Mouse (Mus musculus) forebrain, embryonic 12.5 days (tissue): ENCODE results near the gene Tmem38b. TPM values are rescaled to one million over a fixed set of nuclear protein-coding genes. Genes with fewer than 3 reads are reported as not detected.
"Not testable (repeated sequence)": the region's sequence is repeated elsewhere in the genome, so short reads cannot be mapped to it uniquely, and the experiment has no call there.

Experiments
- ATAC-seq: fragments of 200-750 bp; cut with Nextera tagmentation; 2 replicates; pipeline ENCODE4 v1.8.0; 2017; ENCODE audit warnings: moderate TSS enrichment; ENCODE audit not compliant: low FRiP score
- H3K27ac ChIP-seq: fragments of 300-500 bp; sonication (generic); 2 replicates; pipeline ENCODE4 v1.5.1; 2016; ENCODE audit warnings: mild to moderate bottlenecking
- H3K27me3 ChIP-seq: fragments of 300-500 bp; sonication (generic); 2 replicates; pipeline ENCODE4 v1.6.1; 2016; ENCODE audit warnings: mild to moderate bottlenecking
- H3K36me3 ChIP-seq: fragments of 300-500 bp; sonication (generic); replicated peaks from 2 replicates; pipeline ENCODE4 v1.6.1; 2016; ENCODE audit warnings: mild to moderate bottlenecking
- H3K4me1 ChIP-seq: fragments of 300-500 bp; sonication (generic); 2 replicates; pipeline ENCODE4 v1.6.1; 2016
- H3K4me2 ChIP-seq: fragments of 300-500 bp; sonication (generic); 2 replicates; pipeline ENCODE4 v1.6.1; 2016; ENCODE audit warnings: mild to moderate bottlenecking, moderate library complexity
- H3K4me3 ChIP-seq: fragments of 300-500 bp; sonication (generic); replicated peaks from 2 replicates; pipeline ENCODE4 v1.5.1; 2016; ENCODE audit warnings: mild to moderate bottlenecking
- H3K9ac ChIP-seq: fragments of 300-500 bp; sonication (generic); 2 replicates; pipeline ENCODE4 v1.6.1; 2016; ENCODE audit warnings: mild to moderate bottlenecking
- H3K9me3 ChIP-seq: fragments of 300-500 bp; sonication (generic); 2 replicates; pipeline ENCODE4 v1.6.1; 2016
- WGBS: fragments of 180-500 bp; shearing (Covaris S2); methylation state at CpG from one replicate; pipeline ENCODE4 v1.1.7; 2016; 5-methylcytosine and 5-hydroxymethylcytosine counted together
- polyA plus RNA-seq: library from polyadenylated mRNA; unstranded; fragments of >200 nt; fragmentation: Nextera tagmentation; extraction: Ambion mirVana; gene quantifications from 2 replicates; pipeline ENCODE4 v1.2.1, GENCODE M21; 2016

Gene Tmem38b
- polyA plus RNA-seq, 1 experiment from 2014 or later, result 7.7 TPM

DNA sequence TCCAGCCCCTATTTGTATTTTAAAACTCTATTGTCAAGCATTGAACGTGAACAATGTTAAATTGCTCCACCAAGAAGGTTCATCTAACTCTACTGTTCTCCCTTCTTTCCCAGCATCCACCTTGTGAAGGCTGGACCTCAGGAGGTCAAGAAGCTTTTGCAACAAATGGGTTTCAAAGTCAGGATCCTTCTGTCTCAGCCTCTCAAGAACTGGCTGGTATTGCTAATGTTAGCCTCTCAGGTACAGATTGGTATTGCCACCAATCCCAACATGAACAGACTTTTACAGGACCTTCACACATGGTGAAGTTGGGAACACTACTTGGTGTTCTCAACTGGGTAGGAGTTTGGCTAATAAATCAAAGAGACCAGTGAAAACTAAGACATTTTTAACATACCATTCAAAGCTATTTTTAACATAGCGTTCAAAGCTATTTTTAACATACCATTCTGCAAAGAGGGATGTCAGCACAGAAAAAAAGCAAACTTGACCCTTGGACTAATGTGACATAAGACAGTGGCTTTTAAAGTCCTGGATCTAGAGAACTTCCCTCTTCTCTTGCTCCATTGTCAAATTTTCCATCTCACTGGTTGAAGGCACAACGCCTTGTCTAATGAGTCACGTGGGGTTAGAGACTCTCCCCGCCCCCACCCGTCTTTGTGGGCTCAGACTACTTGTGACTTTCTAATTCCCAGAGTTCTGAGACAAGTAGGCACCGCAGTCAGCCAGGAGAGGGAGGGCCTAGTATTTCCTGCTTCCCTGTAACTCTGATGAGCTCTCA lies 26.8 kb upstream of the Tmem38b start:
- H3K4me3 ChIP-seq, result no peak overlapping the region
- H3K27me3 ChIP-seq, result no peaks in the 10 kb centered on the region
- H3K27ac ChIP-seq, result no peak overlapping the region
- 31% methylated on average over 7 of the region's 7 CpGs for whole genome bisulfite sequencing
- no peak for ATAC-seq
- no peak overlapping the region for H3K4me2 ChIP-seq
- no peaks in the 10 kb centered on the region for H3K9me3 ChIP-seq
- no peaks in the 10 kb centered on the region for H3K36me3 ChIP-seq
- peaks cover 46% of the 10 kb centered on the region for H3K4me1 ChIP-seq
- no peak overlapping the region for H3K9ac ChIP-seq

DNA sequence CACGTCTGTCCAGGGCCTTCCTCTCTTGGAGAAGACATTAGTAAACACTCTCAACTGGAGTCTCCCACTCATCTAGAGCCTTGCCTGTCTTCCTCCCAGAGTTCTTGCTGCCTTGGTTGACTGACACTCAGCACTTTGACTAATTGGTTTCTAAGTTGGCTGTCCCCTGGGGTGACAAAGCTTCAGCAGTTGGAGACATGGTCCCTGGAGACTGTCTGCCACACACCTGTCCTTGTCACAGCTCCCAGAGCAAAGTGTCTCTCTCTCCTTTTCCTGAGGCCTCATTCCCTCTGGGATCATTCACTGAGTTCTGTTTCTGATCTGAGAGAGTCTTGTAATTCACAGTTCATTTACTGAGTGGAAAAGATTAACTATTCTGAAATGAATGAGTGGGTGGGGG lies 26.1 kb upstream of the Tmem38b start:
- H3K27me3 ChIP-seq, result no peaks in the 10 kb centered on the region
- H3K4me3 ChIP-seq, result no peak overlapping the region
- 31% methylated on average over 1 of the region's 1 CpGs for WGBS
- H3K4me1 ChIP-seq, result peaks cover 46% of the 10 kb centered on the region
- no peak overlapping the region for H3K27ac ChIP-seq
- H3K4me2 ChIP-seq, result no peak overlapping the region
- no peak for ATAC-seq
- peaks cover 3% of the 10 kb centered on the region for H3K9me3 ChIP-seq
- H3K9ac ChIP-seq, result no peak overlapping the region
- H3K36me3 ChIP-seq, result no peaks in the 10 kb centered on the region

DNA sequence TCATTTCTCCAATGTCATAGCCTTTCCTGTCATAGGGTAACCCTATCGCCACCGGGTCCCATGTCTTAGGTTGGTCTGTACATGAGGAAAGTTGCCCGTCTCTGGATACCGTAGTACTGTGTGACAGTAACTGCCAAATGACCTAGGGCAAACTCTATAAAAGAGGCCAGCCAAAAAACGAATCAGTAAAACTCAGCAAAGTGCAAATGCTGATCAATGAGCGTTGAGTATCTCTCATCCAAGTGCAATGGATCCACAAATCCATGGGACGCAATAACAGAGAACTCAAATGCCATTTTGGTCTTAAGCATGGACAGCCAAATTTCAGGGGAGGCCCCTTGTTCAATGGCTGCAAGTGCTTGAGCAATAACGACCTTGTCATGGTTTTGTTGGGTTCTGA lies 22.2 kb upstream of the Tmem38b start:
- not testable (repeated sequence) for H3K9me3 ChIP-seq, H3K9ac ChIP-seq, ATAC-seq, H3K36me3 ChIP-seq, H3K27ac ChIP-seq, H3K4me3 ChIP-seq, H3K4me2 ChIP-seq, H3K27me3 ChIP-seq
- WGBS, result 95% methylated on average over 8 of the region's 8 CpGs
- peaks cover 17% of the 10 kb centered on the region for H3K4me1 ChIP-seq

DNA sequence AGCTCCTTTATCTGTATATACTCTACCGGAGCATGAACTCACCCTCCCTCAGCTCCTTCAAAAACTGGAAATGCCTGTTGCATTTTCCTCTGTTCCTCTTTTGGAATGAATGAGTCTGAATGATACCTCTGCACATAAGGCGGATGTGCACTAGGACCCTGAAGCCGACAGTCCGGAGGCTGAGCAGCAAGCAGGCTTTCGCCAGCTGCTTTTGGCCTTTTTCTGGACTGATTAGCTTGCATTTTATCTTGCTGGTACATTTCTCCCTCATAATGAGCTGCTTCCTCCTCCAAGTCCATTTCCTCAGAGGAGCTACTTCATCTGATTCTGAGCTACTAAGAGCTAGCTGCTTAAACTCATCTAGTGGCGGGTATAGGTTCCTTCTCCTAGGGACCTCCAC lies 19.4 kb upstream of the Tmem38b start:
- not testable (repeated sequence) for H3K4me1 ChIP-seq, H3K9ac ChIP-seq, ATAC-seq, H3K9me3 ChIP-seq, H3K36me3 ChIP-seq, H3K4me3 ChIP-seq, H3K27me3 ChIP-seq, H3K27ac ChIP-seq, H3K4me2 ChIP-seq
- WGBS, result 79% methylated on average over 6 of the region's 6 CpGs

DNA sequence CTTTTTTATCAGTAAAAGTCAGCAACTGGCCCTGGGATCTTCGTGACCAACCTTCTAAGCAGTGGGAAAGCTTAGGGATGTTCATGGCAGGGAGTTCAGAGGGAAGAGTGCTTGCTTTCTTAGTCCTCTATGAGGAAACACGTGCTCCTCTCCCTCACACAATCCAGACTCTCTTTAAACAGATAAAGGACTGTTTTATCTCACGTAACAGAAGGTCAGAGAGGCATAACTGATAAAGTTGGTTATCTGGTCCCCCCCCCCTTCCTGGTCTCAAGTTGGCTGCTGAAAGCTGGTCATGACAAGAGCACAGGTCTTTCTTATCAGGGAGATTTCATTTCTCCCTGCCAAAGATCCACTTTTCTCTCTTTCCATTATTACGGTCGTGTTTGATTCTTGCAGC lies 7.5 kb upstream of the Tmem38b start:
- no peak for ATAC-seq
- Histone ChIP-seq H3K4me1 (no peaks in the 10 kb centered on the region), H3K9me3 (no peaks in the 10 kb centered on the region), H3K27ac (no peak overlapping the region), H3K36me3 (no peaks in the 10 kb centered on the region), H3K9ac (no peak overlapping the region), H3K4me3 (no peak overlapping the region), H3K4me2 (no peak overlapping the region), H3K27me3 (no peaks in the 10 kb centered on the region)
- whole genome bisulfite sequencing, result 81% methylated on average over 5 of the region's 5 CpGs

DNA sequence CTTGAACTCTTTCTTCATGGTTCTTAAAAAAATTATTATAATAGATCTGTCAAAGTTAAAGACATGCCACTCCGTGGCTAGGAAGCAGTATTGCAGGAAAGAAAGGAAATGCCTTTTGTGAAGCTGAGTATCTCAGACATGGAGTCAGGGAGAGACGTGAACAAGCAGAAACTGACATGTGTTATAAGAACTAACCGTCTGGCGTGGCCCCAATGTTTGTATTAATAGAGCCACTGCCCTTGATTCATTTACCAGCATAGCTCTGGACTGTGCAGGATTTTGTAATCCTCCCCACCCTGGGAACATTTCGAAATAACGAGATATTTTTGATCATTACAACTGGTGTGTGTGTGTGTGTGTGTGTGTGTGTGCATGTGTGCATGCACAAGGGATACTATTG lies 2.1 kb upstream of the Tmem38b start:
- Histone ChIP-seq H3K9me3 (no peaks in the 10 kb centered on the region), H3K4me2 (no peak overlapping the region), H3K27ac (no peak overlapping the region), H3K4me1 (peaks cover 6% of the 10 kb centered on the region), H3K27me3 (no peaks in the 10 kb centered on the region), H3K9ac (no peak overlapping the region), H3K36me3 (no peaks in the 10 kb centered on the region), H3K4me3 (no peak overlapping the region)
- no peak for ATAC-seq
- WGBS, result 54% methylated on average over 6 of the region's 6 CpGs

DNA sequence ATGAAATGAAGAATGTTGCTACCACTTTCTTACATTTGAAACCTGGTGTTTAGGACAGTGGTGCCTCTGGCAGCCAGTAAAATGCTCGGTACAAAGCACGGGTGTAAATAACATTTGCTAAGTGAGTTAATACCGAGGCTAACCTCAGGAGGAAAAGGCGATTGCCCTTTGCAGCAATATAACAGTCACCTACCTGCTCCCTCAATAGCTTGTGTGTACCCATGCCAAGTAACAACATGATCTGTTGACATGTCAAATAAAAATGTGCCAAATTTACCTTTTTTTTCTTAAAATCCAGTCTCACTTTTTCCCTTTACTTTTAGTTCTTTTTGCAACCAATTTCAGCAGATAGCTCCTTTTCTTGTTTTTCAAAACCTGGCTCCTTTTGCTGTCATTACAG lies 1.0 kb upstream of the Tmem38b start:
- H3K36me3 ChIP-seq, result no peaks in the 10 kb centered on the region
- H3K4me1 ChIP-seq, result peaks cover 6% of the 10 kb centered on the region
- H3K9ac ChIP-seq, result no peak overlapping the region
- no peak for ATAC-seq
- no peak overlapping the region for H3K27ac ChIP-seq
- H3K9me3 ChIP-seq, result no peaks in the 10 kb centered on the region
- WGBS, result 75% methylated on average over 4 of the region's 4 CpGs
- H3K4me3 ChIP-seq, result no peak overlapping the region
- H3K4me2 ChIP-seq, result no peak overlapping the region
- H3K27me3 ChIP-seq, result no peaks in the 10 kb centered on the region

DNA sequence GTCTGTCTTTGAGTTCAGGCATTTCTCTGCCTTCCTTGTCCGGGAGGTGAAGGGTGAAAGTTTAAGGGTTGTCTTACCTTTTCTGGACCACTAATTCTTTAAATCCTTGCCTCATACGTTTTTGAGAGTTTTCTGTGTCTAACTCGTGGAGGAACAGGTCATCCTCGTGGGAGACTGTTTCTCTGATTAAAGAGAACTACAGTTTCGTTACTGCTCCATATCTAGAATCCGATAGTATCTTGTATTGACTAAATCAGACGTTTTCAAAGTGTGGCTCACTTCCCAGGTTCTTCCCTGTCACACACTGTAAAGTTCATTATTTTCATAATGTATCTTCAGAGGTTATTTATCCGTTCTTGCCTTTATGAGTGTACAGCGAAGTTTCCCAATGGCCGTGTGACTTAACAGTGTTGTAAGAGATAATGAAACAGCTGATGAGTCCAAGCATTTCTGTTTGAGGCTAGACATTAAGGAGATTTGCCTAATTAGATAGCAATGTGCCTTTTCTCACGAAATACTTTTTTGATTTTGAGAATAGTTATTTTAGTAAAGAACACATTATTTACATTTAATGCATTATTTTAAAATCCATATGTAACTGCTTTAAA lies 900 bp downstream of the Tmem38b start:
- no peaks in the 10 kb centered on the region for H3K9me3 ChIP-seq
- H3K36me3 ChIP-seq, result no peaks in the 10 kb centered on the region
- peak overlapping the region; percentile 77 for H3K9ac ChIP-seq
- ATAC-seq, result no peak
- WGBS, result 16% methylated on average over 11 of the region's 11 CpGs
- H3K4me2 ChIP-seq, result peak overlapping the region; percentile 73
- no peaks in the 10 kb centered on the region for H3K27me3 ChIP-seq
- peaks cover 6% of the 10 kb centered on the region for H3K4me1 ChIP-seq
- no peak overlapping the region for H3K27ac ChIP-seq
- peak overlapping the region; percentile 86 for H3K4me3 ChIP-seq

DNA sequence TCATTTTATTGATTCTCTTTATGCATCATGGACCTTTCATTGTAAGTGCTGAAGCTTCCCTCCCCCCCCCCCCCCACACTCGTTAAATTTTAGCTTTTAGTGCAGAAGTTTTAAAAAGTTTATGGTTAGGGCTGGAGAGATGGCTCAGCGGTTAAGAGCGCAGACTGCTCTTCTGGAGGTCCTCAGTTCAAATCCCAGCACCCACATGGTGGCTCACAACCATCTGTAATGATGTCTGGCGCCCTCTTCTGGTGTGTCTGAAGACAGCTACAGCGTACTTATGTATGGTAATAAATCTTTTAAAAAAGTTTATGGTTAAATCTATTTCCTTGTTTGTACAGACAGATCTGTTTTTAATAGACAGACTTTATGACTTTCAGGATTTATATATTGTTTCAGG lies 2.0 kb downstream of the Tmem38b start:
- Histone ChIP-seq H3K9ac (no peak overlapping the region), H3K4me1 (peaks cover 10% of the 10 kb centered on the region), H3K27ac (no peak overlapping the region), H3K36me3 (no peaks in the 10 kb centered on the region), H3K4me2 (no peak overlapping the region), H3K9me3 (no peaks in the 10 kb centered on the region), H3K27me3 (no peaks in the 10 kb centered on the region), H3K4me3 (no peak overlapping the region)
- WGBS, result 85% methylated on average over 5 of the region's 5 CpGs
- ATAC-seq, result no peak

DNA sequence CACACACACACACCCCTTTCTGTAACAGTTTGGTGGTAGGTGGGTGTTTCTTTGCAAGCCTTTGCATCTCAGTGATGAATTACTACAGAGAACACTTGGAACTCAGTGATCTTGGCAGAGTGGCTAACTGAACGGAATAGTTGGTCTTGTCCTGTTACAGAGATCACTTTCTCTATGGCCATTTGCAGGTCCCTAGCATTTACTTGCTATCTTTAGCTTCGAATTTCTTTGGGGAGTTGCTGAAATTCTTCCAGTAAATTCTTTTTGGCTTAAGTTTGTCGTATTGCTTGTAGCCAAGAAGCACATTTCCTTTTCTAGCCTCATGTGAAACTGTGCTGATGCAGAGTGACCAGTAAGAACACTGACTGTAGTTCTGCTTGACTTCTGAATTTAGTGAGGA lies 3.1 kb downstream of the Tmem38b start:
- Histone ChIP-seq H3K36me3 (no peaks in the 10 kb centered on the region), H3K9me3 (no peaks in the 10 kb centered on the region), H3K27ac (no peak overlapping the region), H3K9ac (no peak overlapping the region), H3K27me3 (no peaks in the 10 kb centered on the region), H3K4me1 (peaks cover 10% of the 10 kb centered on the region), H3K4me2 (no peak overlapping the region), H3K4me3 (no peak overlapping the region)
- ATAC-seq, result no peak
- WGBS, result 85% methylated on average over 3 of the region's 3 CpGs

DNA sequence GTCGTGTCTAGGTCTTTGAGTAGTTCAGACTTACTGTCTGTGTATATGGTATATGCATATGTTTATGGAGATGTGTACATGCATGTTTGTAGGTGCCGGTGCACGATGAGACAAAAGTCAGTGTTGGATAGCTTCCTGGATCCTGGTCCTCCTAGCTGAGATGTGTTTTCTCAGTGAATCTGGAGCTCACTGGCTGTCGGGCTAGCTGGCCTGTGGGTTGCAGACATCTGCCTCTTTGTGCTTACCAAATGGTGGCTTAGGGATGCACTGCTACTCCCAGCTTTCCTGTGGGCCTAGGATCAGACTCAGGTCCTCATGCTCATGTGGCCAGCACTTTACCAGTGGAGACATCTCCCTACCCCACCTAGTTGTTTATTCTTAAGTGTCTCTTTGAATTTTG lies 4.2 kb downstream of the Tmem38b start:
- ATAC-seq, result no peak
- H3K4me2 ChIP-seq, result no peak overlapping the region
- H3K36me3 ChIP-seq, result no peaks in the 10 kb centered on the region
- no peak overlapping the region for H3K9ac ChIP-seq
- peaks cover 13% of the 10 kb centered on the region for H3K4me1 ChIP-seq
- H3K27ac ChIP-seq, result no peak overlapping the region
- H3K4me3 ChIP-seq, result no peak overlapping the region
- no peaks in the 10 kb centered on the region for H3K9me3 ChIP-seq
- 90% methylated on average over 4 of the region's 4 CpGs for WGBS
- no peaks in the 10 kb centered on the region for H3K27me3 ChIP-seq

DNA sequence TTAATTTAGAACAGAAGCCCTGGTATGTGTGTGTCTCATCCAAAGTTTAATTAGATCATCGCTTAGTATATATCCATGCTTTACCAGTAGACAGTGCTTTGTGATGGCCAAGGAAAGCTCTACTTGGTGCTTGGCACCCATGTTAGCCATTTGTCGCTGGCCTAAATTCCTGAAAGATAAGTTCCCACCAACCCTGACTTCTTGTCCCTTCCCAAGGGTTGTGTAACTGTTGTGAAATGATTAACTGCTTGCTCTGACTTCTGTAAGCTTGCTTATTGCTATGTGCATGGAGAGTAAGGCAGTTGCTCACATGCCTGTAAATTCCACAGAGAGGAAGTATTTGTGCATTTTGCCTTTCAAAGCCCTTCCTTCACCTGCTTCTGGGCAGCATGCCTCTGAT lies 4.7 kb downstream of the Tmem38b start:
- 93% methylated on average over 2 of the region's 2 CpGs for WGBS
- H3K4me2 ChIP-seq, result no peak overlapping the region
- H3K4me3 ChIP-seq, result no peak overlapping the region
- no peaks in the 10 kb centered on the region for H3K36me3 ChIP-seq
- no peak overlapping the region for H3K27ac ChIP-seq
- ATAC-seq, result no peak
- H3K9ac ChIP-seq, result no peak overlapping the region
- no peaks in the 10 kb centered on the region for H3K27me3 ChIP-seq
- H3K9me3 ChIP-seq, result no peaks in the 10 kb centered on the region
- peaks cover 17% of the 10 kb centered on the region for H3K4me1 ChIP-seq

DNA sequence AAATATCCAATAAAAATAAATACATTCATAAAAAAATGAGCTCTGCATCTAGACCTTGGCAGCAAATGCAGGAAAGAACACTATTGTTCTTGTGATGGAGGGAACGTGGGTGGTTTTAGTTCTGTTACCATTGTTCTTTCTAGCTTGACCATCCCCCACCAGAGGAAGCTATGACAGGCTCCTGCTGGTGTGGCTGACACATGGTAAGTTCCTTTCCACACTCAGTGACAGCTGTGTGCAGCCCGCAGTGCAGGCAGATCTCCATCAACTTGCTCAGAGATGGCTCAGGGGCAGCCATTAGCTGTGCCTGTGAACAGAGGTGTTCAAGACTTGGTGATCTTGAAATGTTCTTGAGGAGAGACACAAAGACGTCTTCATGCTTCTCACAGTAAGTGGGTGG lies 6.5 kb downstream of the Tmem38b start:
- no peak for ATAC-seq
- 56% methylated on average over 3 of the region's 3 CpGs for WGBS
- H3K4me3 ChIP-seq, result no peak overlapping the region
- H3K9ac ChIP-seq, result no peak overlapping the region
- H3K27me3 ChIP-seq, result no peaks in the 10 kb centered on the region
- no peak overlapping the region for H3K27ac ChIP-seq
- no peaks in the 10 kb centered on the region for H3K9me3 ChIP-seq
- peaks cover 11% of the 10 kb centered on the region for H3K4me1 ChIP-seq
- H3K36me3 ChIP-seq, result no peaks in the 10 kb centered on the region
- H3K4me2 ChIP-seq, result no peak overlapping the region
